ENCODE assay signal across 28 mouse cellular contexts in genomic region chr6:148517536-148518245, GRCm38 (mm10).
DNase-seq lines count a peak whose midpoint lies in the region; ATAC-seq and TF ChIP-seq lines count a peak whose summit lies in the region.
"Had no signal": no experiment of that assay in that cellular context is flagged by ENCODE, and none has a peak within 500 bp of the region (broad histone marks: within the 10 kb centered on the region; RNA-seq: fewer than 3 reads in every experiment).

No protein-coding gene starts in this region.

- H3K9ac ChIP-seq in intestine, embryonic 16.5 days (ENCODE audit: low read depth, low read length), result no peak overlapping the region
- H3K9ac ChIP-seq in intestine, embryonic 15.5 days, result no peak overlapping the region
- peak overlapping the region; percentile 42; the same call in 1 of the 2 replicates for H3K9ac ChIP-seq in liver, embryonic 13.5 days
- H3K9ac ChIP-seq: forebrain, embryonic 12.5 days; heart, embryonic 15.5 days; hindbrain, embryonic 13.5 days; lung, embryonic 15.5 days; neural tube, embryonic 15.5 days had no signal

- TF ChIP-seq CTCF in layer of hippocampus, adult 2 months (conservative IDR thresholded peaks at IDR 0.05), result no peak

- peak; percentile 46; the same call in 1 of the 2 replicates for ATAC-seq in intestine, embryonic 16.5 days
- ATAC-seq in intestine, embryonic 15.5 days, result no peak
- peak; percentile 60 for ATAC-seq in erythroblast, adult 5-6 weeks (replicated peaks; ENCODE audit: low FRiP score, poor library complexity, severe bottlenecking)
- peak; percentile 87 for ATAC-seq in liver, embryonic 13.5 days (ENCODE audit: low read depth)
- peak; percentile 69 for ATAC-seq in megakaryocyte-erythroid progenitor cell, adult 5-6 weeks (replicated peaks; ENCODE audit: low FRiP score, low TSS enrichment, poor library complexity, severe bottlenecking)

- H3K27me3 ChIP-seq in intestine, embryonic 16.5 days (replicated peaks; ENCODE audit: control insufficient read depth, insufficient read depth, low read length), result no peaks in the 10 kb centered on the region
- no peaks in the 10 kb centered on the region for H3K27me3 ChIP-seq in intestine, embryonic 15.5 days (replicated peaks)
- H3K27me3 ChIP-seq in liver, embryonic 13.5 days, result no peaks in the 10 kb centered on the region
- H3K27me3 ChIP-seq: CH12.LX; forebrain, embryonic 12.5 days; heart, embryonic 15.5 days; hindbrain, embryonic 13.5 days; lung, embryonic 15.5 days; neural tube, embryonic 15.5 days had no signal

- 77% methylated on average over 2 of the region's 2 CpGs for WGBS in intestine, embryonic 16.5 days
- whole genome bisulfite sequencing in intestine, embryonic 15.5 days, result 78% methylated on average over 2 of the region's 2 CpGs
- WGBS in liver, embryonic 13.5 days (ENCODE audit: insufficient replicate concordance), result 20% methylated on average over 2 of the region's 2 CpGs

- no peaks in the 10 kb centered on the region for H3K4me1 ChIP-seq in intestine, embryonic 16.5 days (ENCODE audit: control insufficient read depth, insufficient read depth, low read length)
- H3K4me1 ChIP-seq in intestine, embryonic 15.5 days (replicated peaks), result 0 out of 2 replicates have a peak, but pooled peaks cover 2% of the 10 kb centered on the region
- peaks cover 76% of the 10 kb centered on the region for H3K4me1 ChIP-seq in liver, embryonic 13.5 days (replicated peaks)
- H3K4me1 ChIP-seq: embryonic facial prominence, embryonic 10.5 days; forebrain, embryonic 12.5 days; lung, embryonic 15.5 days had no signal

- no peak overlapping the region for H3K4me3 ChIP-seq in intestine, embryonic 16.5 days (ENCODE audit: low read length)
- H3K4me3 ChIP-seq in intestine, embryonic 15.5 days (replicated peaks), result no peak overlapping the region
- H3K4me3 ChIP-seq in liver, embryonic 13.5 days (replicated peaks), result no peak overlapping the region
- H3K4me3 ChIP-seq in layer of hippocampus, adult 2 months, result no peak overlapping the region
- H3K4me3 ChIP-seq: embryonic facial prominence, embryonic 10.5 days; forebrain, embryonic 12.5 days; heart, embryonic 15.5 days; hindbrain, embryonic 13.5 days; left cerebral cortex, adult 2 months; lung, embryonic 15.5 days; neural tube, embryonic 15.5 days had no signal

- no peaks in the 10 kb centered on the region for H3K9me3 ChIP-seq in intestine, embryonic 16.5 days (ENCODE audit: control insufficient read depth, low read length)
- H3K9me3 ChIP-seq in intestine, embryonic 15.5 days, result no peaks in the 10 kb centered on the region
- H3K9me3 ChIP-seq in liver, embryonic 13.5 days (replicated peaks), result no peaks in the 10 kb centered on the region
- H3K9me3 ChIP-seq: embryonic facial prominence, embryonic 10.5 days; forebrain, embryonic 12.5 days; G1E; heart, embryonic 15.5 days; hindbrain, embryonic 13.5 days; lung, embryonic 15.5 days; neural tube, embryonic 15.5 days had no signal

- no peak overlapping the region for H3K27ac ChIP-seq in intestine, embryonic 16.5 days (ENCODE audit: low read length)
- H3K27ac ChIP-seq in intestine, embryonic 15.5 days, result no peak overlapping the region
- peak overlapping the region; percentile 94 for H3K27ac ChIP-seq in liver, embryonic 13.5 days
- no peak overlapping the region for H3K27ac ChIP-seq in layer of hippocampus, adult 2 months
- H3K27ac ChIP-seq: embryonic facial prominence, embryonic 10.5 days; forebrain, embryonic 12.5 days; heart, embryonic 15.5 days; hindbrain, embryonic 13.5 days; left cerebral cortex, adult 2 months; lung, embryonic 15.5 days; macrophage; neural tube, embryonic 15.5 days had no signal

- H3K4me2 ChIP-seq in intestine, embryonic 16.5 days (ENCODE audit: low read depth, low read length), result no peak overlapping the region
- no peak overlapping the region for H3K4me2 ChIP-seq in intestine, embryonic 15.5 days (replicated peaks)
- H3K4me2 ChIP-seq in liver, embryonic 13.5 days, result peak overlapping the region; percentile 55
- H3K4me2 ChIP-seq: forebrain, embryonic 12.5 days; heart, embryonic 15.5 days; hindbrain, embryonic 13.5 days; lung, embryonic 15.5 days; midbrain, embryonic 11.5 days; neural tube, embryonic 15.5 days had no signal

- H3K36me3 ChIP-seq in intestine, embryonic 16.5 days (ENCODE audit: control insufficient read depth, insufficient read depth, low read length), result no peaks in the 10 kb centered on the region
- H3K36me3 ChIP-seq in intestine, embryonic 15.5 days, result no peaks in the 10 kb centered on the region
- no peaks in the 10 kb centered on the region for H3K36me3 ChIP-seq in liver, embryonic 13.5 days
- H3K36me3 ChIP-seq: embryonic facial prominence, embryonic 10.5 days; forebrain, embryonic 12.5 days; G1E; heart, embryonic 15.5 days; hindbrain, embryonic 13.5 days; lung, embryonic 15.5 days; neural tube, embryonic 15.5 days had no signal

- peak; percentile 61 for DNase-seq in liver, embryonic 13.5 days
- no peak for DNase-seq in urinary bladder, postnatal 25 days (ENCODE audit: low spot score)
- no peak for DNase-seq in layer of hippocampus, adult 2 months (ENCODE audit: low spot score in 2 of 2)
- DNase-seq in embryo, embryonic 11 days, result no peak
- DNase-seq: adrenal gland, adult 2 months; B cell, adult 2 months; cerebellum, adult 9-10 months; heart, postnatal 36 days; kidney, adult 9 months; kidney, postnatal 36 days; layer of hippocampus, adult 9-11 months; right cerebral cortex, adult 18-20 months; right cerebral cortex, postnatal 4 days had no signal
